Mouse (Mus musculus) induced T-regulatory cell, adult 2 months (primary cell): ENCODE results near the gene Rap1gap2.
A peak's percentile ranks its signal among the peaks of the same experiment; 100 is the strongest.

ENCODE experiments used
- DNase-seq: peaks from one replicate; pipeline ENCODE4 v3.0.0-alpha.2; 2012; ENCODE audit warnings: low read depth

Rap1gap2 gene

GRCm38 (mm10) chr11:74501989-74502388 lies 108.7 kb downstream of the Rap1gap2 start:
- DNase-seq, result no peak

- no peak for DNase-seq
Measured at GRCm38 (mm10) chr11:74501061-74501460, 109.7 kb downstream of the Rap1gap2 start.

- no peak for DNase-seq
Measured at GRCm38 (mm10) chr11:74499521-74500099, 111.1 kb downstream of the Rap1gap2 start.

- no peak for DNase-seq
Measured at GRCm38 (mm10) chr11:74499058-74499457, 111.7 kb downstream of the Rap1gap2 start.

- DNase-seq, result no peak
Measured at GRCm38 (mm10) chr11:74496581-74496980, 114.1 kb downstream of the Rap1gap2 start.

GRCm38 (mm10) chr11:74493936-74494335 lies 116.8 kb downstream of the Rap1gap2 start:
- DNase-seq, result no peak

GRCm38 (mm10) chr11:74493172-74493862 lies 117.4 kb downstream of the Rap1gap2 start:
- no peak for DNase-seq

- no peak for DNase-seq
Measured at GRCm38 (mm10) chr11:74491130-74491529, 119.6 kb downstream of the Rap1gap2 start.

- DNase-seq, result no peak
Measured at GRCm38 (mm10) chr11:74489239-74489638, 121.5 kb downstream of the Rap1gap2 start.

GRCm38 (mm10) chr11:74487952-74488351 lies 122.8 kb downstream of the Rap1gap2 start:
- DNase-seq, result no peak

GRCm38 (mm10) chr11:74485435-74486217 lies 125.1 kb downstream of the Rap1gap2 start:
- no peak for DNase-seq

- DNase-seq, result no peak
Measured at GRCm38 (mm10) chr11:74483871-74484270, 126.8 kb downstream of the Rap1gap2 start.

GRCm38 (mm10) chr11:74483153-74483817 lies 127.4 kb downstream of the Rap1gap2 start:
- DNase-seq, result no peak

GRCm38 (mm10) chr11:74481797-74482196 lies 128.9 kb downstream of the Rap1gap2 start:
- DNase-seq, result no peak

GRCm38 (mm10) chr11:74479715-74480289 lies 130.9 kb downstream of the Rap1gap2 start:
- no peak for DNase-seq

- DNase-seq, result no peak
Measured at GRCm38 (mm10) chr11:74478877-74479276, 131.8 kb downstream of the Rap1gap2 start.

- no peak for DNase-seq
Measured at GRCm38 (mm10) chr11:74472671-74473070, 138.0 kb downstream of the Rap1gap2 start.

GRCm38 (mm10) chr11:74468195-74468594 lies 142.5 kb downstream of the Rap1gap2 start:
- no peak for DNase-seq

- peak; percentile 53 for DNase-seq
Measured at GRCm38 (mm10) chr11:74465712-74466111, 145.0 kb downstream of the Rap1gap2 start.

- DNase-seq, result no peak
Measured at GRCm38 (mm10) chr11:74464181-74464977, 146.3 kb downstream of the Rap1gap2 start.

GRCm38 (mm10) chr11:74462651-74463050 lies 148.1 kb downstream of the Rap1gap2 start:
- DNase-seq, result no peak
